Mouse (Mus musculus): ENCODE measurements around the gene Sept9. TPM values are rescaled to one million over a fixed set of nuclear protein-coding genes. Genes with fewer than 3 reads are reported as not detected.
A peak's percentile ranks its signal among the peaks of the same experiment; 100 is the strongest.

The Sept9 gene
- total and polyA plus RNA-seq, 2 experiments from 2014 or later = 112 TPM

DNA sequence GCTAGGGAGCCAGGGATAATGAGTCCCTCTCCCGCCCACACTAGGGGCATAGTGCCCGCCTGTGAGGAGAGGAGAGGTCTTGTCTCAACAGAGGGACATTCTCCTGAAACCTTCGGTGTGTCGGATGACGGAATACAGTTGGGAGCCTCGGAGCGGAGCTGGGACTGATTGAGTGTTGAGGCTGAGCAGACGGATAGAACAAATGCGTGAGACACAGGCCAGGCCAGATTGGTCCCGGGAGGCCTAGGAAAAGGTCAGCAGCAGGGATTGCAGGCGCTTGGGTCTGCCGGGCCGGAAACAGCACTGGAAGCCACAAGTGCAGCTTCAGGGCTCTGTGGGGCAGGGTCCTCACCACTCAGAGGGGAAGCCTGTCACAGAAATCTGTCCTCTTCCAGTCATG, 79.1 kb downstream of the Sept9 start:
- H3K9ac ChIP-seq = no peak overlapping the region
- no peak for TF ChIP-seq CTCF (IDR thresholded peaks at IDR 0.05; ENCODE audit: low read depth)
- ATAC-seq (no peak), DNase-seq (no peak)
- H3K4me3 ChIP-seq (ENCODE audit: low read depth, low read length) = no peak overlapping the region
- H3K9me3 ChIP-seq (ENCODE audit: low read length) = no peaks in the 10 kb centered on the region
- 63% methylated on average over 13 of the region's 13 CpGs for WGBS
- no peaks in the 10 kb centered on the region for H3K4me1 ChIP-seq (ENCODE audit: insufficient read depth)
- H3K27ac ChIP-seq (ENCODE audit: low read depth, low read length) = no peak overlapping the region
- H3K36me3 ChIP-seq (ENCODE audit: insufficient read depth) = no peaks in the 10 kb centered on the region
- H3K27me3 ChIP-seq (ENCODE audit: insufficient read depth, low read length) = no peaks in the 10 kb centered on the region
- H3K4me2 ChIP-seq (ENCODE audit: low read depth) = no peak overlapping the region

DNA sequence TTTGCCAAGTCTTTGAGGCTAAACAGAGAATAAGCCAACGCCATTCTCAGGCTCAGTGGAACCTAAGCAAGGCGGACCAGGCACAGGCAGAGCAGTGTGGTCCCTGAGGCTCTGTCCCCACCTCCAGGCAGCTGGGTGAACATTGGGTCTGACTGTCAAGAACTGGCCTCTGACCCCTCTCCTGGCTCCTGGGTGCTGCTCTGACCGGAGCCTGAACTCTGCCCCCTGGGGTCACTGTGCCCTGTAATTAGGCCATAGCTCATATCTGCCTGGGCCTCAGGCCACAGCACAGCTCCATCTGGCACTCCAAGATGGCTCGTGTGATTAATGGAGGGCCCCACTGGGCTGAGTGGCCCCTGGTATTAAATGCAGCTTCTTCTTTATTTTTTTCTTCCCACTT, 80.5 kb downstream of the Sept9 start:
- ATAC-seq = no peak
- no peak for DNase-seq
- Histone ChIP-seq H3K4me3 (ENCODE audit: low read depth, low read length) (no peak overlapping the region), H3K4me2 (ENCODE audit: low read depth) (no peak overlapping the region), H3K9ac (no peak overlapping the region), H3K27me3 (ENCODE audit: insufficient read depth, low read length) (no peaks in the 10 kb centered on the region), H3K27ac (ENCODE audit: low read depth, low read length) (no peak overlapping the region), H3K4me1 (ENCODE audit: insufficient read depth) (no peaks in the 10 kb centered on the region), H3K36me3 (ENCODE audit: insufficient read depth) (no peaks in the 10 kb centered on the region), H3K9me3 (ENCODE audit: low read length) (no peaks in the 10 kb centered on the region)
- no peak for TF ChIP-seq CTCF (IDR thresholded peaks at IDR 0.05; ENCODE audit: low read depth)
- 81% methylated on average over 4 of the region's 4 CpGs for WGBS

DNA sequence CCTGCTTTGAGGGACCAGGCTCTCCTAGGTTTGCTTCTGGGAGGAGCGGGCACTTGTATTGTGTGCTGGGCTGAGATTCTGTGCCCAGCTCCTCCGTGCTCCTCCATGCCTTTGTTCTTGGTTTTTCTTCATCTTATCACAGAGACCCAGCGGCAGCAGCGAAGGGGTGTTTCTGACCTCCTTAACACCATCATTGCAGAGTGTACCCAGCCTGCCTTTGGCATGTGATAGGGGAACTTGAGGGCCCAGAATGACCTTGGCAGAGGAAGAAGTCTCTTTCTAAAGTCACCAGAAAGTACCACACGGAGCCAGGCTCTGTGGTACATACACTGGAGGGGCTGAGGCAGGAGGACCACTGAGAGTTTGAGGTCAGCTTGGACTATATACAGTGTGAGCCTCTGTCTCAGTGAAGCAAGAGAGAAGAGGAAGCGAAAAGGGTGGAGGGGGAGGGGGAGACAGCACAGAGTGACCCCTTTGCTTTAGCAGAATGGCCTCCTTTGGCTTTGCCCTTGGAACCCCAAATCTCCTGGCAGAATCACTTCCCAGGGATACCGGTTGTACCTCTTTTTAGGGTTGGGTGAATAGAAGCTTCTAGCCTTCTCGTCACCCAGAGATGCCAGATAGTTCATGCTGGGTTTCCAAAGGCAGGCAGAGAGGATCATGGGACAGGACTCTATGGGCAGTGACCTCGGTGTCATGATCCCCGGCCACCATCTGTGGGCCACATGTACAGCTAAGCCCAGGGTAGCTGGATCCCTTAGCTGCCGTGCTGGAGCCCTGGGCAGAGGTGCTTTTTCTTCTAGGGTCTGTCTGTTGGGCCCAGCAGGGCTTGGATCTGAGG, 83.8 kb downstream of the Sept9 start:
- no peak for DNase-seq
- Histone ChIP-seq H3K27ac (ENCODE audit: low read depth, low read length) (no peak overlapping the region), H3K27me3 (ENCODE audit: insufficient read depth, low read length) (no peaks in the 10 kb centered on the region), H3K4me1 (ENCODE audit: insufficient read depth) (no peaks in the 10 kb centered on the region), H3K9ac (no peak overlapping the region), H3K9me3 (ENCODE audit: low read length) (no peaks in the 10 kb centered on the region), H3K4me2 (ENCODE audit: low read depth) (no peak overlapping the region), H3K36me3 (ENCODE audit: insufficient read depth) (no peaks in the 10 kb centered on the region), H3K4me3 (ENCODE audit: low read depth, low read length) (no peak overlapping the region)
- no peak for TF ChIP-seq CTCF (IDR thresholded peaks at IDR 0.05; ENCODE audit: low read depth)
- ATAC-seq = no peak
- 77% methylated on average over 11 of the region's 11 CpGs for WGBS

DNA sequence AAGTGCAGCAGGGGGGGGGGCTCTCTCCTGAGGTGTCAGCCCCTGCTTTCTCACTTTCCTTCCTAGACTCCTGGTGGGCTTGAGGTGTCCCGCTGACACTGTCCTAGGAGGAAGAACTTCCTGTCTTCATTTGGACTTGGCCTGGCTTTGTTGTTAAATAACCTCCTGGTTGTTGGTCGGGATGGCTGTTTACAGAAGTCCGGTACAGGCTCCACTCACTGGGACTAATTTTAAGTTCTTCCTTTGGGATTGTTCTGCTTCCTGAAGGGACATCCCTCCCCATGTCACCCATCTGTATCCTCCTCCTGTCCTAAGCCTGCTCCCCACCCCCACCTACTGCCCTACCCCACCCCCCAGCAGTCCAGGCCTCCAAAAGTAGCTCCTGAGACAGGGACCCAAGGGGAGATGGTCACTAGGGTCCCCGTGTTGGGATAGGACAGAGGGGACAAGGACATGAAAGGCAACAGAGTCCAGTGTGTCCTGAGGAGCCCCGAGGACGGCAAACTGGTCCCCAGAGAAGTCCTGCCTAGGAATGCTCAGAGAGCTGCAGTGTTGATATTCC, 84.5 kb downstream of the Sept9 start:
- Histone ChIP-seq H3K4me1 (ENCODE audit: insufficient read depth) (no peaks in the 10 kb centered on the region), H3K9ac (no peak overlapping the region), H3K27me3 (ENCODE audit: insufficient read depth, low read length) (no peaks in the 10 kb centered on the region), H3K4me3 (ENCODE audit: low read depth, low read length) (no peak overlapping the region), H3K9me3 (ENCODE audit: low read length) (no peaks in the 10 kb centered on the region), H3K27ac (ENCODE audit: low read depth, low read length) (no peak overlapping the region), H3K36me3 (ENCODE audit: insufficient read depth) (no peaks in the 10 kb centered on the region), H3K4me2 (ENCODE audit: low read depth) (no peak overlapping the region)
- WGBS = 78% methylated on average over 6 of the region's 6 CpGs
- no peak for DNase-seq
- ATAC-seq = no peak
- no peak for TF ChIP-seq CTCF (IDR thresholded peaks at IDR 0.05; ENCODE audit: low read depth)

DNA sequence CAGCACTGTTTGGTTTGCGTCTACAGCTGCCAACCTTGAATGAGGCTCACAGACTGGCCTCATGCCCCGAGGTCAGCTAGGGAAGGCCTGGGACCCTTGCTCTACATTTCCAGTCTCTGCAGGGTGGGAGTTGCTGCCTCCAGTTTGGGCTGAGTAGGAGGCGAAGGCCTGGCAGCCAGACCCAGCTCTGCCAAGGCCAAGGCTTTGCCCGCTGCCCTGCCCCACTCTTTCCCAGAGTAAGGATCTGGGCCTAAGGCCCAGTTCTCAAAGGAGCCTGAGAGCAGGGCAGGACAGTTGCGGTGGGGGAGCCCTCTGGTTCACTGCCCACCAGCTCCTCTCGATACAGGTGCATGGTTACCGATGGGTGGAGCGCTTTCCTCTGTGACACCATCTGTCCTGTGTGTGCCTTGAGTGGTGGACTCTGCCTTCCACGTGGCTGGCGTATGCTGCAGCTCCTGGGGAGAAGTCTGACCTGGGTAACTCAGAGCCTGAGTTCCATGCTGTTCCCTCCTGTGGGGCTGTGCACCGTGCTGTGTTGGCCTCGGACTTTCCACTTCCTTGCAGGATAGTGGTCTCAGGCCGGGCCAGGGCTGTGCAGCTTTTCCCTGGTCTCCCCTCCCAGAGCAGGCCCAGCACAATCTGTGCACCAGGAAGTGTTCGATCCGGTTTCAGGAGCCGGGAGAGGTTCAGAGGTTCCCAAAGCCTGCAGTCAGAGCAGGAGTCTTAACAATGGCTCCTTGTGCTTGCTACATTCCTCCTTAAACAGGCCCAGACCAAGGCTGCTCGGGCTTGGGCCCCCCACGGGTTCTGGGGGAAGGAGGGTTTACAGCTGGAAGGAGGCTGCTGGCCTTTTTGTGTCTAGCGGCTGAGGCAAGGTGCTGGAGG, 85.5 kb downstream of the Sept9 start:
- Histone ChIP-seq H3K4me2 (ENCODE audit: low read depth) (no peak overlapping the region), H3K27me3 (ENCODE audit: insufficient read depth, low read length) (no peaks in the 10 kb centered on the region), H3K4me3 (ENCODE audit: low read depth, low read length) (no peak overlapping the region), H3K4me1 (ENCODE audit: insufficient read depth) (no peaks in the 10 kb centered on the region), H3K9me3 (ENCODE audit: low read length) (no peaks in the 10 kb centered on the region), H3K9ac (peak overlapping the region; percentile 6; the same call in 1 of the 2 replicates), H3K27ac (ENCODE audit: low read depth, low read length) (no peak overlapping the region), H3K36me3 (ENCODE audit: insufficient read depth) (no peaks in the 10 kb centered on the region)
- no peak for TF ChIP-seq CTCF (IDR thresholded peaks at IDR 0.05; ENCODE audit: low read depth)
- no peak for DNase-seq
- 36% methylated on average over 19 of the region's 19 CpGs for WGBS
- ATAC-seq = peak; percentile 63

DNA sequence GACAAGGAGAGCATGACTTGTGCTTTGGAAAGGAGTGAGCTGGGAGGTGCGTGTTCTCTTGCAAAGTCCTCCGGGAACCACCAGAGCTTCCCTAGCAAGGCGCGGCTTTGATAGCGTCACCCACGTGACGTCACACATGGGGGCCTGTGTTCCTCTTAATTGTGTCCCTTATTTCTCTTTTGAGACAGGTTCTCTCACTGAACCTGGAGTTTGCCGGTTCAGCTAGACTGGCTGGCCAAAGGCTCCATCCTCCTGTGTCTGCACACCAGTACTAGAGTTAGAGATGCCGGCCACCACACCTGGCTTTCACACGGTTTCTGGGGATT, 86.1 kb downstream of the Sept9 start:
- DNase-seq = no peak
- H3K4me3 ChIP-seq (ENCODE audit: low read depth, low read length) = no peak overlapping the region
- no peak for TF ChIP-seq CTCF (IDR thresholded peaks at IDR 0.05; ENCODE audit: low read depth)
- no peak overlapping the region for H3K4me2 ChIP-seq (ENCODE audit: low read depth)
- no peak overlapping the region for H3K27ac ChIP-seq (ENCODE audit: low read depth, low read length)
- ATAC-seq = no peak
- H3K36me3 ChIP-seq (ENCODE audit: insufficient read depth) = no peaks in the 10 kb centered on the region
- WGBS = 50% methylated on average over 10 of the region's 10 CpGs
- H3K9ac ChIP-seq = no peak overlapping the region
- no peaks in the 10 kb centered on the region for H3K4me1 ChIP-seq (ENCODE audit: insufficient read depth)
- no peaks in the 10 kb centered on the region for H3K27me3 ChIP-seq (ENCODE audit: insufficient read depth, low read length)
- no peaks in the 10 kb centered on the region for H3K9me3 ChIP-seq (ENCODE audit: low read length)

DNA sequence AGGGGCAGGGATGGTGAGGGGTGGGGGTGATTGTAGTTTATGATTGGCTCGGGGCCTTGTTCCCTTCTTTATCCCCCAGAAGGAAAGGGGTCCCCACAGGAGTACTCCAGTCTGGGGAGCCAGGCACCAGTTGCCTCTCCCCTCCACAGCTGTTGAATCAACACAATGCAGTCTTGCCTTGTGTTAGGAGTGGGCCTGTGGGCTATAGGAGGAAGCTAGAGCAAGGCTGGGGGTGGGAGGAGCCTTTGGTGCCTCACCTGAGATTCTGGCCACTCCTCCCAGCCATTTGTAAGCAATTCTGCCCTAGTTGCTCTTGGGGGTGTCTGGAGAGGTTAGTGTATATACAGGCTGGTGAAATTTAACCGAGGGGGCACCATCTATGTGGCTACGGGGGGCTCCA, 88.3 kb downstream of the Sept9 start:
- H3K9ac ChIP-seq = no peak overlapping the region
- H3K4me3 ChIP-seq (ENCODE audit: low read depth, low read length) = no peak overlapping the region
- no peaks in the 10 kb centered on the region for H3K27me3 ChIP-seq (ENCODE audit: insufficient read depth, low read length)
- no peak for ATAC-seq
- no peak for TF ChIP-seq CTCF (IDR thresholded peaks at IDR 0.05; ENCODE audit: low read depth)
- no peaks in the 10 kb centered on the region for H3K9me3 ChIP-seq (ENCODE audit: low read length)
- 0 out of 2 replicates have a peak, but pooled peaks cover 5% of the 10 kb centered on the region for H3K36me3 ChIP-seq (ENCODE audit: insufficient read depth)
- no peak overlapping the region for H3K4me2 ChIP-seq (ENCODE audit: low read depth)
- no peaks in the 10 kb centered on the region for H3K4me1 ChIP-seq (ENCODE audit: insufficient read depth)
- 81% methylated on average over 3 of the region's 3 CpGs for WGBS
- no peak for DNase-seq
- H3K27ac ChIP-seq (ENCODE audit: low read depth, low read length) = no peak overlapping the region
